Mouse (Mus musculus) neural tube, embryonic 11.5 days (tissue): ENCODE data around the gene Cep170b. TPM values are rescaled to one million over a fixed set of nuclear protein-coding genes. Genes with fewer than 3 reads are reported as not detected.

Experiments
- microRNA-seq: library from miRNA; unstranded; fragments of <30 nt; microRNA quantifications from one replicate; pipeline ENCODE4, GENCODE M21; 2016
- polyA plus RNA-seq: library from polyadenylated mRNA; unstranded; fragments of >200 nt; fragmentation: Nextera tagmentation; extraction: Ambion mirVana; gene quantifications from 2 replicates; pipeline ENCODE4 v1.2.1, GENCODE M21; 2014

Cep170b gene
- polyA plus RNA-seq, 1 experiment from 2014 or later, result 10.7 TPM

Small RNAs within 50 kb of the gene (microRNA-seq; reads per million reads assigned to microRNA genes)
- not detected for gene Mir6940

Other genes starting within 250 kb of the Cep170b start
- 0.12 TPM in 1 of 2 replicates, not detected in the other for gene A530016L24Rik, start 231.0 kb upstream of the Cep170b start, polyA plus RNA-seq
- 5.8 and 8.4 TPM in 2 replicates for gene Tmem179, start 203.7 kb upstream of the Cep170b start, polyA plus RNA-seq
- gene Inf2, start 131.7 kb upstream of the Cep170b start, polyA plus RNA-seq, result 1.9 and 2.2 TPM in 2 replicates
- 4.6 and 4.7 TPM in 2 replicates for gene Adssl1, start 100.4 kb upstream of the Cep170b start, polyA plus RNA-seq
- 217 and 219 TPM in 2 replicates for gene Siva1, start 75.8 kb upstream of the Cep170b start, polyA plus RNA-seq
- gene Akt1, start 45.6 kb upstream of the Cep170b start, polyA plus RNA-seq, result 124 and 126 TPM in 2 replicates
- gene Zbtb42, start 41.6 kb upstream of the Cep170b start, polyA plus RNA-seq, result 4.4 and 6.7 TPM in 2 replicates
- 3.8 and 4.9 TPM in 2 replicates for gene Pld4, start 40.2 kb downstream of the Cep170b start, polyA plus RNA-seq
- 0.26 and 0.61 TPM in 2 replicates for gene Ahnak2, start 82.2 kb downstream of the Cep170b start, polyA plus RNA-seq
- 13.6 and 14.0 TPM in 2 replicates for gene Clba1, start 88.5 kb downstream of the Cep170b start, polyA plus RNA-seq
- gene Cdca4, start 109.0 kb downstream of the Cep170b start, polyA plus RNA-seq, result 165 and 173 TPM in 2 replicates
- gene Gpr132, start 147.8 kb downstream of the Cep170b start, polyA plus RNA-seq, result not detected in 2 replicates
- gene Jag2, start 209.3 kb downstream of the Cep170b start, polyA plus RNA-seq, result 5.4 and 5.9 TPM in 2 replicates
- gene Nudt14, start 221.7 kb downstream of the Cep170b start, polyA plus RNA-seq, result 61.2 and 67.8 TPM in 2 replicates